12 mouse cellular contexts compared by ENCODE assay signal in genomic region chr9:118767008-118767407, GRCm38 (mm10).
"Had no signal": no experiment of that assay in that cellular context is flagged by ENCODE, and none has a peak within 500 bp of the region (broad histone marks: within the 10 kb centered on the region; RNA-seq: fewer than 3 reads in every experiment).

No protein-coding gene starts in this region.

- H3K36me3 ChIP-seq: limb, embryonic 13.5 days; liver, embryonic 15.5 days; midbrain, embryonic 13.5 days had no signal

- H3K9ac ChIP-seq: limb, embryonic 13.5 days; liver, embryonic 15.5 days; midbrain, embryonic 13.5 days had no signal

- H3K27ac ChIP-seq: layer of hippocampus, adult 2 months; limb, embryonic 13.5 days; liver, embryonic 15.5 days; macrophage; midbrain, embryonic 13.5 days had no signal

- H3K4me2 ChIP-seq: limb, embryonic 13.5 days; liver, embryonic 15.5 days; midbrain, embryonic 13.5 days had no signal

- DNase-seq: kidney, postnatal 10 days; kidney, postnatal 4 days; lung, adult 2 months; lung, postnatal 10 days; right cerebral cortex, postnatal 14 days; thymus, postnatal 4 days had no signal

- ATAC-seq: midbrain, embryonic 13.5 days had no signal

- H3K4me3 ChIP-seq: layer of hippocampus, adult 2 months; limb, embryonic 13.5 days; liver, embryonic 15.5 days; midbrain, embryonic 13.5 days; myocyte had no signal

- H3K9me3 ChIP-seq: limb, embryonic 13.5 days; liver, embryonic 15.5 days; midbrain, embryonic 13.5 days had no signal

- H3K27me3 ChIP-seq: limb, embryonic 13.5 days; liver, embryonic 15.5 days; midbrain, embryonic 13.5 days had no signal

- H3K4me1 ChIP-seq: liver, embryonic 15.5 days had no signal
